Mouse (Mus musculus): ENCODE data around the gene Gm21797.
"Not testable (repeated sequence)": the region's sequence is repeated elsewhere in the genome, so short reads cannot be mapped to it uniquely, and the experiment has no call there.

Gm21797 gene

DNA sequence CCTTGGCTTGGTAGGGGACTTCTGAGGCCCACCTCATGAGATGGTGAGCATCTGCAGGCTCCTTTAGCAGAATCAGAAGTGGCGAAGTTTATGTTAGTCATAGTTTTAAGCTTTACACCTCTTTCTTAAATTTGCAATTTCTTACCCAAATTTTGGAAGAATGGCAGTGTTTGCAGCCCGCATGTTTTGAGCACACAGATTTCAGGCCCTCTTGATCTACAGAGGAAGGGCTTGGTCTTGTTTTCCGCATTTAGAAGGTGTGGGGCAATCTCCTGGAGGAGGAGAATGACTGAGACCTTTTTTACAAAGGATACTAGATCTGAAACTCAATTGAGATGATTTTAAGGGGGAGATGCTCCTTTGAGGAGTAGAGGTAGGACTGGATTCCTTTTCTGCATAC lies at the start of gene Gm21797:
Gm21797 (minus strand) TSS at position 101 of the 400 bp plus-strand sequence.
- not testable (repeated sequence) for DNase-seq (ENCODE audit: low spot score in 2 of 2)

DNA sequence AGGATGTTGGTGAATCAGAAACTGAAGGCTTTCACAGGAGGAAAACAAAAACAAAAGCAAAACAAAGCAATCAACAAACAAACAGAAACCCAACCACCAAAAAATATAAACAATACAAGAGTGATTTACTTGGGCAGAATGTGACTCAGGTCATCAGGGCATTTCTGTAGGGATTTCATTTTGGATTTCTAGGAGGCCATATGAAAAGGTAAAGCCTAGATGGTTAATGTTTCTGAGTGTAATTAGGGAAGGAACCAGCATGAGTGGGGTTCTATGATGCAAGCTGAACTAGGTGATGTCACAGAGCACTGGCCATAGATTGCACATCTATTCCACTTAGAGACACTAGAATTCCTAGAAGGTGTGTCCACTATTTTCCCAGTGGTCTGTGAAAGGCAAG lies 29.0 kb upstream of the Gm21797 start, which contains the start of gene Gm20795:
Gm20795 (plus strand) TSS at position 301 of the 400 bp plus-strand sequence.
- DNase-seq (ENCODE audit: low spot score in 2 of 2), result not testable (repeated sequence)

Data from natural killer cell, adult 2 months (primary cell).